Mouse (Mus musculus) liver, embryonic 16.5 days (tissue): ENCODE results near the gene Vmn2r25. TPM values are rescaled to one million over a fixed set of nuclear protein-coding genes. Genes with fewer than 3 reads are reported as not detected.
"Not testable (repeated sequence)": the region's sequence is repeated elsewhere in the genome, so short reads cannot be mapped to it uniquely, and the experiment has no call there.

Source experiments
- ATAC-seq: fragments of 200-750 bp; cut with Nextera tagmentation; 2 replicates; pipeline ENCODE4 v1.8.0; 2017; ENCODE audit warnings: low read depth, mild to moderate bottlenecking, moderate number of reproducible peaks, moderate library complexity
- H3K27ac ChIP-seq: fragments of 300-500 bp; sonication (generic); 2 replicates; pipeline ENCODE4 v1.5.1; 2014; ENCODE audit warnings: mild to moderate bottlenecking, low read length
- H3K27me3 ChIP-seq: fragments of 300-500 bp; sonication (generic); 2 replicates; pipeline ENCODE4 v1.6.1; 2014; ENCODE audit warnings: low read depth, low read length, mixed read lengths; ENCODE audit not compliant: control insufficient read depth, insufficient read depth
- H3K36me3 ChIP-seq: fragments of 300-500 bp; sonication (generic); 2 replicates; pipeline ENCODE4 v1.6.1; 2014; ENCODE audit warnings: mild to moderate bottlenecking; ENCODE audit not compliant: control insufficient read depth, insufficient read depth
- H3K4me1 ChIP-seq: fragments of 300-500 bp; sonication (generic); 2 replicates; pipeline ENCODE4 v1.6.1; 2014; ENCODE audit warnings: low read depth, low read length, mixed read lengths; ENCODE audit not compliant: control insufficient read depth
- H3K4me2 ChIP-seq: fragments of 300-500 bp; sonication (generic); 2 replicates; pipeline ENCODE4 v1.6.1; 2014; ENCODE audit warnings: low read depth, low read length, mixed read lengths
- H3K4me3 ChIP-seq: fragments of 300-500 bp; sonication (generic); 2 replicates; pipeline ENCODE4 v1.5.1; 2014; ENCODE audit warnings: low read depth, mild to moderate bottlenecking, low read length
- H3K9ac ChIP-seq: fragments of 300-500 bp; sonication (generic); 2 replicates; pipeline ENCODE4 v1.6.1; 2014; ENCODE audit warnings: low read depth, low read length
- H3K9me3 ChIP-seq: fragments of 300-500 bp; sonication (generic); replicated peaks from 2 replicates; pipeline ENCODE4 v1.6.1; 2016; ENCODE audit warnings: low read length; ENCODE audit not compliant: control insufficient read depth
- WGBS: fragments of 180-500 bp; shearing (Covaris S2); extraction: QIAGEN DNeasy Blood & Tissue Kit; methylation state at CpG from one replicate; pipeline ENCODE4 v1.1.7; 2014; ENCODE audit not compliant: insufficient replicate concordance; 5-methylcytosine and 5-hydroxymethylcytosine counted together
- polyA plus RNA-seq: library from polyadenylated mRNA; unstranded; fragments of >200 nt; fragmentation: Nextera tagmentation; extraction: Ambion mirVana; gene quantifications from 2 replicates; pipeline ENCODE4 v1.2.1, GENCODE M21; 2015

The Vmn2r25 gene
- not detected in 2 replicates for polyA plus RNA-seq

DNA sequence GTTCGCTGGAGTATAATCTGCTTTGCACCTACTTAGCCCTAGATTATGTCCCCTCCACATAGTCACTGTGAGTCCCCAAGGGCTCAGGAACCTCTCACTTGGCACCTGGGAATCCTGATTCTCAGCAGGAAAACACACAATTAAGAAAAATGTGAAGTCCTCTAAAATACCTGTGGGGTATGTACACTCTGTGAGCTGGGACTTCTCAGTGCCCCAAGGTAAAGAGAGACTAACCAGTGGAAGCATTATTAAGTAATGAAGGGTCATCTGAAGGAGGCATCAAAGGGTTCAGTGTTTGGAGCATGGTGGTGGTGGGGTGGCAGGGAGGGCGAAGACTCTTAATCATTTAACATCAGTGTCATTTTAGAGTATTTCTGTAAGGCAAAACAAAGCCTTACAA is at the start of gene Vmn2r25:
Gene Vmn2r25 (minus strand): TSS at position 101 of the 400 bp plus-strand sequence.
- ATAC-seq, H3K36me3 ChIP-seq, H3K27ac ChIP-seq, H3K27me3 ChIP-seq, H3K4me3 ChIP-seq, H3K9me3 ChIP-seq, H3K4me1 ChIP-seq, H3K4me2 ChIP-seq, H3K9ac ChIP-seq: not testable (repeated sequence)
- whole genome bisulfite sequencing: 35% methylated on average over 2 of the region's 2 CpGs

DNA sequence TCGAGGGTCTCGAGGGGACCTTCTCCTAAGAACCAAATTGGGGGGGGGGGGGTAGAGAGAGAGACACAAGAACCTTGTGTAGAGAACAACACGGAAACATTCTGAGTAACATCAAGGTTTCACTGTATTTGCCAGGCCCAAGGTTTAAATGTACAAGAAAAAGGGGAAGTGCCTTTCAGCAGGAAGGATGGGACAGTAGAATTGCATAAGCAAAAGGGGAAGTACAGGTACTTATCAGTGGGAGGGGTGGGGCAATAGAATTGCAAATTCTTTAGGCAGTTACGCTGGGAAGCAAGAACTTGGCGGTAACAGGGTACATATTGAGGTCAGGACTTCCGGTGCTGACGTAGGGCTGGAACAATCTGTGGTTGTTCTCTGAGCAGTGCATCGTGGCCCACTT is 33.3 kb downstream of the Vmn2r25 start:
- 57% methylated on average over 8 of the region's 8 CpGs for WGBS
- Histone ChIP-seq H3K9ac (no peak overlapping the region), H3K27me3 (no peaks in the 10 kb centered on the region), H3K36me3 (no peaks in the 10 kb centered on the region), H3K27ac (no peak overlapping the region), H3K4me3 (no peak overlapping the region), H3K9me3 (peaks cover 2% of the 10 kb centered on the region; the same call in 1 of the 2 replicates), H3K4me1 (no peaks in the 10 kb centered on the region), H3K4me2 (no peak overlapping the region)
- no peak for ATAC-seq

- not testable (repeated sequence) for H3K4me2 ChIP-seq, H3K27me3 ChIP-seq, H3K9me3 ChIP-seq, H3K36me3 ChIP-seq, H3K4me1 ChIP-seq, H3K27ac ChIP-seq, H3K9ac ChIP-seq, H3K4me3 ChIP-seq, ATAC-seq
Observed at GRCm38 (mm10) chr6:123810291-123810690, 43.0 kb downstream of the Vmn2r25 start.

DNA sequence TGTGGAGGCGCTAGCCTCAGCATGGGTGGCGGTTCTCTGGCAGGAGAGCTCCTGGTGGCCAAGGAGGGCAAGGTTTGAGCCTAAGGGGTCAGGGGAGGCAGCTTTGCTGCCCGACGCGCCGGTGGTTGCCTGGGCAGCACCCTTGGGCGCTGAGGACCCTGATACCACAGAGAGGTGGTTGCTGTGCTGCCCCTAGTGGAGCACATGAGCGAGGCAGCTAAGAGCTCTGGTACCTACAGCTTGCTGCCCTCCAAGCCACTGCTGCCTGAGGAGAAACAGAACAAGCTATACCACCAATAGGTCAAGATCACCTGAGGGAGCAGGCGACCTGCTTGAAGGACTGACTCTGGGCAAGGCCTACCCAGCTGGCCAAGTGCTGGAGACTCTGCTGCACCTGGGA is 59.5 kb downstream of the Vmn2r25 start:
- H3K9me3 ChIP-seq: no peaks in the 10 kb centered on the region
- no peak overlapping the region for H3K27ac ChIP-seq
- no peak overlapping the region for H3K9ac ChIP-seq
- H3K4me3 ChIP-seq: no peak overlapping the region
- no peak overlapping the region for H3K4me2 ChIP-seq
- no peaks in the 10 kb centered on the region for H3K36me3 ChIP-seq
- no peaks in the 10 kb centered on the region for H3K27me3 ChIP-seq
- no peaks in the 10 kb centered on the region for H3K4me1 ChIP-seq
- no peak for ATAC-seq
- WGBS: 36% methylated on average over 9 of the region's 9 CpGs

DNA sequence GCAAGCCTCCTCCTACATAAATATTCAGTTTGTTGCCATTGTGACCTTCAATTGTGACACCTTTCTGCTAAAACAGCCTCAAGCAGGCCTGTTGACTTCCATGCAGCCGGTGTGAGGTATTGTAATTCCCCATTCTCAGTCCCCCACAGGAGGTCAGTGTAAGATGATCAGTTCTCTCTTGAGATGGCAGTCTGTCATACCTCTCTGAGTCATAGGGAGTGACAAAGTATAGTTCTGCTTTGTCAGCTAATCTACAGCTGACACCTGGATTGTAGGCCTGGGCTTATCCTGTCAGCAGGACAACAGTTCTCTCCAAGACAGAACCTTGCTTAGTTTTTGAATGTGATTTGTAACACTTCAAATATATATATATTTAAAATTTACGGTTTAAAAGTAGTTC is 68.4 kb downstream of the Vmn2r25 start:
- Histone ChIP-seq H3K4me3 (no peak overlapping the region), H3K9me3 (no peaks in the 10 kb centered on the region), H3K36me3 (no peaks in the 10 kb centered on the region), H3K27ac (no peak overlapping the region), H3K4me2 (no peak overlapping the region), H3K27me3 (no peaks in the 10 kb centered on the region), H3K4me1 (no peaks in the 10 kb centered on the region), H3K9ac (no peak overlapping the region)
- ATAC-seq: no peak
- WGBS: 55% methylated on average over 2 of the region's 2 CpGs

GRCm38 (mm10) chr6:123778579-123778978 is 74.7 kb downstream of the Vmn2r25 start, which contains the start of gene Vmn2r24:
TSS of gene Vmn2r24 (plus strand) at chr6:123778879.
- H3K27me3 ChIP-seq: no peaks in the 10 kb centered on the region
- no peak within 1 kb of the TSS for H3K4me3 ChIP-seq
- H3K9ac ChIP-seq: no peak within 1 kb of the TSS
- no peak within 1 kb of the TSS for H3K27ac ChIP-seq
- ATAC-seq: no peak
- H3K4me2 ChIP-seq: no peak within 1 kb of the TSS
- no peaks in the 10 kb centered on the region for H3K4me1 ChIP-seq
- 43% methylated on average over 1 of the region's 1 CpGs for WGBS
- no peaks in the 10 kb centered on the region for H3K36me3 ChIP-seq
- no peaks in the 10 kb centered on the region for H3K9me3 ChIP-seq

Other genes starting within 250 kb of the Vmn2r25 start
- not detected in 2 replicates for gene Vmn2r22, start 202.7 kb downstream of the Vmn2r25 start, polyA plus RNA-seq
- gene Vmn2r23, start 150.8 kb downstream of the Vmn2r25 start, polyA plus RNA-seq: not detected in 2 replicates
- gene Vmn2r24, start 74.6 kb downstream of the Vmn2r25 start, polyA plus RNA-seq: not detected in 2 replicates
- not detected in 2 replicates for gene Vmn2r26, start 171.1 kb upstream of the Vmn2r25 start, polyA plus RNA-seq